Mouse (Mus musculus): ENCODE results near the gene Slc4a5.

Gene Slc4a5

DNA sequence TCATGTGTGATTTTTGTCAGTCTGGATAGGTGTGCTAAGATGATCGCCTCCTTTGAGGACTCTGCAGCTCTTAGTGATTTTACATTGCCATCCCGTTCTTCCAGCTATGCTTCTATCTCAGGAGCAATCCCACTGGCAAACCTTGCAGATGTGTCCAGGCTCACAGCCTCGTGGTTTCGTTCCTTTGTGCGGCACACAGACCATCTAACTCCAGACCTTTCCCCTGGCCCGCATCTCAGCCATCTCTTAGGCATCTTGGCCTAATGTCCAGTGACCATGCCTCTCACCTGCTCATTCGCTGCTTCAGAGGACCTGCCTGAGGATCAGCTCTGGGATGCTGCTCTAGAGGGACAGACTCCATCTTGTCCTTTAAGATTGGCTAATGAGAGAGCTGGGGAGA lies 130.5 kb downstream of the Slc4a5 start:
- DNase-seq (ENCODE audit: low read depth in 1 of 2, low spot score in 2 of 2) = no peak

- DNase-seq (ENCODE audit: low read depth in 1 of 2, low spot score in 2 of 2) = no peak
Measured at GRCm38 (mm10) chr6:83350851-83351405, 131.3 kb downstream of the Slc4a5 start.

GRCm38 (mm10) chr6:83351490-83352160 lies 132.0 kb downstream of the Slc4a5 start:
- DNase-seq (ENCODE audit: low read depth in 1 of 2, low spot score in 2 of 2) = no peak

DNA sequence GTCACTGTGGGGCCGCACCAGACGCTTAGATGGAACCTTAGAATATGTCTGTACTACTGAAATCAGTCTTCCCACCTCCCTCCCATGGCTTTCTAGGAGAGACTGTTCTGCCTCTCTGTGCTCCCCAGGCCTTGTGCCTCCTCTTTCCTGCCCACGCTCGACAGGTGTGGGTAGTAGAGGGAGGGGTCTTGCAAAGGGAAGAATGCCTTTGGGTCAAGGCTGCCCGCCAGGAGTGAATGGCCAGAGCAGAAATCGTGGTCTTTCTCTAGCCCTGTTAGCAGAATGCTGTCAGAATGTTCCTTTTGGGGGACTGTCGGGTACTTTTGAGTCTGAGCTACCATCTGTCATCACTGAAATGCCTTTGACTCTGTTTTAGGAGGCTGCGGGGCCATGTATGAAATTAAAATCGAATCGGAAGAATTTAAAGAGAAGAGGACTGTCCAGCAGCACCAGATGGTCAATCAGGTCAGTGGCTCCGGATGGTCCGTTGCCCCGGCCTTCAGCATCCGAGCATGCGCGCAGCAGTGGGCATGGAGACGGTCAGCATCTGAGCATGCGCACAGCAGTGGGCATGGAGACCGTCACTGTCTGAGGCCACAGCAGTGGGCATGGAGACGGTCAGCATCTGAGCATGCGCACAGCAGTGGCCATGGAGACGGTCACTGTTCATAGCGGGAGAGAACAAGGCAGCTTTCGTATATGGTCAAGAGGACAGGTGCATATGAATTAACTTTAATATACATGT lies 133.2 kb downstream of the Slc4a5 start:
- DNase-seq (ENCODE audit: low read depth in 1 of 2, low spot score in 2 of 2) = no peak
